Mouse (Mus musculus) adrenal gland (tissue): ENCODE data around the gene Cntn3.

Source experiments
- intact Hi-C: fragments of 180-260 bp; cut with DNase I; formaldehyde crosslinking; loops from one replicate; pipeline ENCODE4 v1.15.1; 2025

Cntn3 gene

GRCm38 (mm10) chr6:102478320-102479080 is 94.4 kb downstream of the Cntn3 start:
- intact Hi-C loops, result no loop called here

- intact Hi-C loops, result no loop called here
These were observed 134.5 kb downstream of the Cntn3 start for GRCm38 (mm10) chr6:102438353-102438752.

DNA sequence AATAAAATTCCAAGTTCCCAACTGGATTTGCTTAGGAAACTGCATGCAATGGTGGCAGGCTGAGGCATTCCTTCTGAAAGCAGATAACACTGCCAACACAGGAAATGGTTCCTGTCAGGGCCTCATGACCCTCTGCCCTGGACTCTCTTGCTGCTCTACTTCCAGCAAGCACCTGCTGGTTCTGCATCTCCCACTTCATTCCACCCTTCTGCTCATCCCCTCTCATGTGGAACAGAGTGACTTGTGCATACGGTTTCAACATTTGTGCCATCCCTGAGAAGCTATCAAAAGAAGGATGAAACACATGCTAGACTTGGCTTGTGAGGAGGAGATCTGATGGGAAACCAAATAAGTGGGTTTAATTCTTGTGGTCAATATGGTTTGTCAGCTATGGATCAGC is 145.4 kb downstream of the Cntn3 start:
- intact Hi-C loops, result no loop called here

GRCm38 (mm10) chr6:102421781-102422180 is 151.1 kb downstream of the Cntn3 start:
- intact Hi-C loops, result no loop called here

DNA sequence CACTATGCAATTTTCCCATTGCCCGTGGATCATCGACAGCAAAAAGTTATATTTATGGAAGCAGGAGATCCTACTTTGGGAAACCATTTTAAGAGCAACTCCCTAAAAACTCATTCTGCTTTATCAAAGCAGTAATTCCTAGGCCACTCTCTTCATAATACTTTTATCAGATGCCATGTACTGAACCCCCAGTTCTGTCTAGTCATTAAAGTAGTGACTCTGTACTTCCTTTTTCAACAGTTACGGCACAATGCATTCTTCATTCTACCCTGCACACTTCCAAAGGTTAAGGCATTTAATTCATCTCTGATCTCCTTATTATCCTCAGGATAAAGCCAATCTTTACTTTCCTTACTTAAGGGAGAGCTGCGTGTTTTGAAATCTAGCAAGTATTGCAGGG is 184.3 kb downstream of the Cntn3 start:
- intact Hi-C loops, result no loop called here

DNA sequence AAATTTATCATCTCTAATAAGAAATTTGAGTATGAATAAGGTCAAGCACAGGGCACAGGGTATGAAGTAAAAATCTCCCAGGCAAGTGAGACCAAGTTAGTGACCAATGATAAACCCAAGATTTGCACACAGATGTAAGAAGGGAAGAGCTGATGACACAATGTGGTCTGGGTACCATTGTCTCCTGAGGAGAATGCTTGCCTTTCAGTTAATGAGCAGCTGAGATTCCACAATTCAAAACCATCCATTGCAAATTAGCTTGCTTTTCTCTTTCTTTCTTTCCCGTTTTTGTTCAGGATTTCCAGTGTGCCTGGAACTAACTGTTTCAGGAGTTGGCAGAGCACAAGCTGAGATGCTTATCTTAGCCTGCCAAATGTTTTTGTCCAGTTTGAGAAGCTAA is 200.8 kb downstream of the Cntn3 start:
- intact Hi-C loops, result no loop called here

- intact Hi-C loops, result no loop called here
These were observed 209.0 kb downstream of the Cntn3 start for GRCm38 (mm10) chr6:102363880-102364279.

DNA sequence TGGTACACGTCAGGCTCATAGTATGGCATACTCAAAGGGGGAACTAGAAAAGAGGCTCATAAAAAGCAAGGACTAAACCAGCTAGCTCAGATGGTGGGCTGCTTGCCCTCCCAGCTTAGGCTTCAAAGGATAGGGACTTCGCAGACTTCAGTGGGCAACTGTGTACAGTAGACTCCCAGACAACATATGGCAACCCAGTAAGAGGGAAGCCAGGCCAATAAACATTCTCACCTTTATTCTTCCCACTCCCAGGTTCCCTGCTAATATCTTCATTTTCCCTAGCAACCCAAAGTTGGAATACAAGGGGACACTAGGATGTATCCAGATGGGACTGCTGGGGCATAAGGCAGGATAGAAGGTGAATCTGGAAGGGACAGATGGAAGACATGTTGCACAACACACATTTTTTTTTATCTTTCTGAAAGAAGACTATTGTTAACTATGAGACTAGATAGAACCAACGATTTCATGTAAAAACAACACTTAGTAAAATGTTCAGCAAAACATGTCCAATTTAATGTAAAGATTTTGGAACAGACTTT is 209.5 kb downstream of the Cntn3 start:
- intact Hi-C loops, result no loop called here

DNA sequence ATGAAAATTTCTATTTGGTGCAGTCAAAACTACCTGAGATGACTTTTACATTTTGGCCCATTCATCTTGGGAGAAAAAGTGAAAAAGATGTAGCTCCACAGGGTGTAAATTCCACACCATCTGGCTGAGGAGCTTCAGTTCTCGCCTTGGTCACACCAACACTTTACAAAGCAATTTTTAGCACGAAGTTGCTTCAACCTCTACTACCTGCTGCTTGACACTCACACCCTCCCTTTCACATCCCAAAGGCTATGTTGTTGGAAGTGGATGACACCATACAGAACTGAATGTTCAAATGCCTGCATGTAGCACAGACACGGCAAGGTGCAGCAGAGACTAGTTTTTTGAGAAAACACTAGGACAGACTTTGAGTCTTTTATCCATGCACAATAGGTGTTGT is 240.8 kb downstream of the Cntn3 start:
- intact Hi-C loops, result no loop called here

GRCm38 (mm10) chr6:102326711-102327110 is 246.2 kb downstream of the Cntn3 start:
- intact Hi-C loops, result no loop called here

GRCm38 (mm10) chr6:102322614-102323284 is 250.2 kb downstream of the Cntn3 start:
- intact Hi-C loops, result no loop called here

DNA sequence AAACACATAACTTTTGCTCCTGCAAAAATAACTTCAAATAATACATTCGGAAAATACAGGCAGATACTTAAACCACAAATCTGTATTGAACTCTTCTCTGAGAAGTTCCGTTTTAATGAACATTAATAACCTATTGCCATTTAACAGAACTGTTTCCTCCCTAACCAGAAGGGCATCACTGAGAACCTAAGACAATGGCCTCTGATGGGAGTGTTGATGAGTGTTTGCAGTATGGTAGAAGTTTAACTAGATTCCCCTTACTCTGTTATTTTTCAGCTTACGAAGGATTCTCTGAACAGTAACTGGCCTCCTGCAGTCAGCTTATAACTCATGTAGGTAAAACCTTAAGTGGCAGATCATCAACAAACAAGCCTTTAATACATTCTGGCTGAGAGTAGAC is 253.1 kb downstream of the Cntn3 start:
- intact Hi-C loops, result no loop called here

DNA sequence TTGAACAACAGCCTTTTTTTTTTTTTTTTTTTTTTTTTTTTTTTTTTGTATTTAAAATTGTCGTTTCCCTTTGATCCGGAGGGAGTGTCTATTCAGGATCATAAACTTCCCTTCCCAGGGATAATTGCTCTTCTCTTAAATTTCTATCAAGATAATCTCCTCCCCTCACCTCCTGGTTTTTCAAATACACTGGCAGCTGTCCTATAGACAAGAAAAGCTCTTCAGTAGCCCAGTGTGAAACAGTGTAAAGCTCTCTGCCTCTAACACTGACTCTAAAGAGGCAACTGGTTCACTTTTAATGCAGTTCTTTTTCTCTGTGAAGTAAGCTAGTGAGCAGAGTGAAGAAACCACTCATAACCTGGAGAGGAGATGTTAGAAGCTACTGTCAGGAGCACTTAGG is 290.0 kb downstream of the Cntn3 start:
- intact Hi-C loops, result no loop called here

- intact Hi-C loops, result no loop called here
These were observed 341.9 kb downstream of the Cntn3 start for GRCm38 (mm10) chr6:102231015-102231414.

- intact Hi-C loops, result no loop called here
These were observed 386.6 kb downstream of the Cntn3 start for GRCm38 (mm10) chr6:102186316-102186715.

DNA sequence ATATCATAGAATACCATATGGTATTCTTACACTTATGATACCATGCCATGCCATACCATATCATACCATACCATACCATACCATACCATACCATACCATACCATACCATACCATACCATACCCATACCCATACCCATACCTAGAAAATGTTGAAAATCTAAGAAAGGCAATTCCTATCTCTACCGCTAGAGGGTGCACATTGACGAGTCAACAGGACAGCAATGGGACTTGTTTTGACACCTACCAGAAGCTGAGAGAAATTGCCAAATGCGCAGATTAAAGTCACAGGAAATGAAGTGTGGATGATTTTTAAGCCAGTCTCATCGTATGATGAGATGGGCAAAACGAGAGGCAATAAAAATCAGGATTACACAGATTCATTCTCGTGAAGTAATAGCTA is 402.0 kb downstream of the Cntn3 start:
- intact Hi-C loops, result no loop called here

DNA sequence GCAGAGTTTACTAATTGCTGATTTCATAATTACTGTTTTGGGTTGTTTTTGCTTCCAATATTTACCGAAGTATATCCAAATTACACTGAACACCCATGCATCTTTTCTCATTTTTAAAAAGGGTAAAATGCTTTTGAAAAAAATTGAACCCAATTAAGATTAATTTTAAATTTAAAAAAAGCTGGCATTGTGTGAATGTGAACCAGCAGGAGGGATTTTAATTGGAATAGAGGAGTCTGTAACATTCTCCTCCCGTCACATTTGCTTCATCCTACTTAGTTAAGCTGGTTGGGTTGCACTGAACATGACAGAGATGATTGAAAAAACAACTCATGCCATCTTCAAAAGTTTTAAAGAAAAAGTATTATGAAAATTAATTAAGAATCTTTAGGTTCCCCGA is 411.7 kb downstream of the Cntn3 start:
- intact Hi-C loops, result no loop called here

- intact Hi-C loops, result no loop called here
These were observed 451.2 kb downstream of the Cntn3 start for GRCm38 (mm10) chr6:102121676-102122075.

DNA sequence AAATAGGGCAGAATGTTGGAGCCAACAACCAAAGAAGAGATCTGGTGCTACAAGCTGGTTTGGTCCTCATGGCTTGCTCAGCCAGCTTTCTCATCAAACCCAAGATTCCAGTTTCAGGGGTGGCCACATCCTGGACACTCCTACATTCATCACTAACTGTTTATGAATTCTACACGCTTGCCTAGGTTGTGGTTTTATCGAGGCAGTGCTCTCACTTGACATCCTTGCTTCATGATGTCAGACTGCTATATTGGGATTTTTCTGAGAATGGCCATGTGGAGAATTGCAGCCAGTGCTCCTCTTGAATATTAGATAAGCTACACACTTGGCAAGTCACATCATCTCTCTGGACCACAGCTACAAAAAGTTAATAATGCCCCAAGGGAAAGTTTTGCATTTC is 452.9 kb downstream of the Cntn3 start:
- intact Hi-C loops, result no loop called here

DNA sequence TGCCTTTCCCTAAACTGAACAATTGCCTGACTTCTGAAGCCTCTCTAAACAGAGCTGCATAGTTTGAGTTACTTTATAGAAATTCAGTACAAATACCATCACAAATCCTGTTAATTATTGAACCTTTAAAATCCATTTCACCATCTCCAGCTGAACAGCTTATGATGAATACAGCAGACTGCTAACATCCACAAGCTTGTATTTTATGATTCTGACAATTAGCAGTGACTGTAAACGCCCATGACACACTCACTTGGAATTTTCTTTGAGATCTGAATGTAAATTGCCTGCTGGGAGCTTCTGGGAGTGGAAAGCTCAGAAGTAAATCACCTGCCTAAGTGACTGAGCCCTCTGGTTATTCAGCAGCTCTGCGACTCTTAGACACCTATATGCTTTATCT is 459.3 kb downstream of the Cntn3 start:
- intact Hi-C loops, result no loop called here
